Mouse (Mus musculus): ENCODE measurements around the gene Cnnm3.

- no peak for TF ChIP-seq CTCF (IDR thresholded peaks at IDR 0.05; ENCODE audit: control insufficient read depth, insufficient read depth, insufficient replicate concordance, low read depth, low read length)
- no peak for TF ChIP-seq POLR2A (IDR thresholded peaks at IDR 0.05; ENCODE audit: control insufficient read depth, low read depth, low read length)
These were observed 40.8 kb downstream of the Cnnm3 start for GRCm38 (mm10) chr1:36552506-36552905.

Data from testis, adult 2 months (tissue).